Mouse (Mus musculus) liver, embryonic 14.5 days (tissue): ENCODE measurements at regions not wholly inside any gene's neighbourhood (a gene's known extent, or its start where the extent isn't known, plus 50 kb on each side); places are given as distances from the start of the nearest gene placed in this dataset.

Source experiments
- ATAC-seq: fragments of 200-750 bp; cut with Nextera tagmentation; 2 replicates; pipeline ENCODE4 v1.8.0; 2017; ENCODE audit warnings: moderate number of reproducible peaks, mild to moderate bottlenecking, moderate library complexity; ENCODE audit not compliant: insufficient read depth
- DNase-seq, 3 experiments: peaks; one replicate each; pipeline ENCODE4 v3.0.0-alpha.2; 2012 to 2013; ENCODE audit warnings: low read depth in 3 of 3, low spot score in 3 of 3
- H3K27ac ChIP-seq: fragments of 300-500 bp; sonication (generic); 2 replicates; pipeline ENCODE4 v1.5.1; 2014; ENCODE audit warnings: moderate library complexity, mild to moderate bottlenecking, control low read depth, inconsistent platforms
- H3K27me3 ChIP-seq: fragments of 300-500 bp; sonication (generic); 2 replicates; pipeline ENCODE4 v1.6.1; 2014; ENCODE audit warnings: mild to moderate bottlenecking, low read length, moderate library complexity; ENCODE audit not compliant: control insufficient read depth, insufficient read depth
- H3K36me3 ChIP-seq: fragments of 300-500 bp; sonication (generic); replicated peaks from 2 replicates; pipeline ENCODE4 v1.6.1; 2014; ENCODE audit warnings: low read depth; ENCODE audit not compliant: control insufficient read depth, insufficient read depth
- H3K4me1 ChIP-seq, 2 experiments: fragments of 200-500 bp in 1 of 2; fragments of 300-500 bp in 1 of 2; sonication (generic) in 1 of 2; replicated peaks; 2 replicates each; pipeline ENCODE4 v1.6.1; 2012 to 2014; ENCODE audit warnings: antibody characterized with exemption in 1 of 2, inconsistent platforms in 1 of 2, low read length in 1 of 2; ENCODE audit not compliant: control insufficient read depth in 2 of 2, insufficient read depth in 2 of 2
- H3K4me2 ChIP-seq: fragments of 300-500 bp; sonication (generic); 2 replicates; pipeline ENCODE4 v1.6.1; 2014; ENCODE audit warnings: low read depth, mild to moderate bottlenecking, control low read depth, moderate library complexity
- H3K4me3 ChIP-seq, 2 experiments: fragments of 200-500 bp in 1 of 2; fragments of 300-500 bp in 1 of 2; sonication (generic) in 1 of 2; 2 replicates each; pipeline ENCODE4 v1.5.1; 2012 to 2014; ENCODE audit warnings: low read depth in 2 of 2, low read length in 2 of 2, mild to moderate bottlenecking in 2 of 2, control low read depth in 1 of 2, inconsistent platforms in 1 of 2, moderate library complexity in 1 of 2; ENCODE audit not compliant: insufficient read depth in 1 of 2
- H3K9ac ChIP-seq: fragments of 300-500 bp; sonication (generic); replicated peaks from 2 replicates; pipeline ENCODE4 v1.6.1; 2014; ENCODE audit warnings: mild to moderate bottlenecking, control low read depth, moderate library complexity
- H3K9me3 ChIP-seq: fragments of 300-500 bp; sonication (generic); 2 replicates; pipeline ENCODE4 v1.6.1; 2016; ENCODE audit warnings: low read length, mixed read lengths; ENCODE audit not compliant: control insufficient read depth
- CTCF ChIP-seq: IDR thresholded peaks from 2 replicates; pipeline ENCODE4 v1.5.1; 2016; ENCODE audit warnings: antibody characterized with exemption, low read depth, control low read depth
- EP300 ChIP-seq: IDR thresholded peaks from 2 replicates; pipeline ENCODE4 v1.6.1; 2016; ENCODE audit warnings: antibody characterized with exemption, low read depth
- WGBS: fragments of 180-500 bp; shearing (Covaris S2); extraction: QIAGEN DNeasy Blood & Tissue Kit; methylation state at CpG from one replicate; pipeline ENCODE4 v1.1.7; 2014; ENCODE audit not compliant: insufficient replicate concordance; 5-methylcytosine and 5-hydroxymethylcytosine counted together

DNA sequence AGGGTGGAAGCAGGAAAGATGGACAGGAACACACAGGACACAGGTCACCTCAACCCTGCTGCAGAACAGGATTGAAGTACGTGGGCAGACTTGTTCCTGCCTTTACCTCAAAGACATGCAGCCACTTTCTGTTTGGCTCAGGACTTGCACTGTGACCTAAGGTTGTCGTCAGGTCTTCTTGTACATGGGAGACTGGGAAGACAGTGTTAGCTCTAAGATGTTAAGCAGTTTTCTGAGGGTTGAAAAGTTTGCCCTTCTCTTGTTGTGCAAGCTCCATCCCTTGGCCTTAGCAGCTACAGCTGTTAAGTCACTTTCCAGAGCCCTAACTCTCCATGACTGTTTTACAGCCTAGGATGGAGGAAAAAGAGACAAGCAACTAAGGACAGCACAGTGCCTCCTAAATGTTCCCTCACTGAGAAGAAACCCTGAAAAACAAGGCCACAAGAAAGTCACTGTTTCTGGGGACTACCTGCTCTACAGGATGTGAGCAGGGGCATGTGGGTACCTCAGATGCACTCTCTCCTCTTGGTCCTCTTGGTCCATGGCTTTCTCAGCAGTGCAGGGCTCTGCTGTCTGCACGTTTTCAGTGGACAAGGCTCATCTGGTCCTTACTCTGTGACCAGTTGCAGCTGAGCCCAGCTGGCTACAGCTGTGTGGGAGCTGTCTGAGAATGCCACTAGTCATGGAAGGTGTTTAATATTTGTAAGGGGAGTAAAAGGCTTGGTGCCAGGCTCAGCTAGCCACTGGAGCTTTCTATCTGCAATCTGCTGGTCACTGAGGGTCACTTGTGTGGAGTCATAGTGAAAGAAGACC, 122.1 kb upstream of the Gm5148 start:
- ATAC-seq (no peak), DNase-seq (no peak)
- no peak overlapping the region for H3K27ac ChIP-seq

DNA sequence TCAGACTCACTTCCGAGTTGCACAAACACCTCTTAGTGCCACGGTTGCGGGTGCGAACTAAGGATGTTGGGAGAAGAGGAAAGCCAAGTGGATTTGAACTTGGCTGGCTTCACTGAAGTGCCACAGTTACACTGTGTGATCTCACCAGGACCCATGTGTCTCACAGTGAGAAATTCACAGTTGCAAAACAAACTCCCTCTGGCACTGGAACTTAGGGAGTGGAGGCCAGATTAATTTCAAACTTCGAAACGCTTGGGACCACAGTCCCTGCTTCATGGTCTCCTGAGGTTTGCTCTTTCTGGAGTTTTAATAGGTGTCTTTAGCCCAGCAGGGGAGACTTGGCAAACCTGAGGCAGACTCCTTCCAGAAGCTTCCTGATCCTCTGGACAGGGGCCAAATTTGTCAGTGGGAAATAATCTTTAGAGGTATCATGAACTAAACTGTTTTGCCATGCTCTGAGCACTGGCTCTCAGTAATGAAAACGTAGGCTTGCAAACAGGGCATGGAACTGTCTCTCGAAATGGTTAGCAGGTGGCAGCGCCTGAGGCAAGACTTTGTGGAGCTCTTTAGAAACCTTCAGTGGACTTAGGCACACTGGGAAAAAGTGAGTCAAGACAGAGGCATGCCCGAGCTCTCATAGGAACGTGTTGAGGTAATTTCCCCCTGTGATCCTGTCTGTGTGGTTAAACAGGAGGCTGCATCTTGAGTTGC, 121.2 kb upstream of the Gm5148 start:
- no peak for TF ChIP-seq CTCF
- TF ChIP-seq EP300, result no peak
- no peak overlapping the region for H3K9ac ChIP-seq
- H3K4me1 ChIP-seq, result no peaks in the 10 kb centered on the region
- H3K4me3 ChIP-seq, result no peak overlapping the region
- no peaks in the 10 kb centered on the region for H3K36me3 ChIP-seq
- H3K27ac ChIP-seq, result no peak overlapping the region
- H3K4me2 ChIP-seq, result no peak overlapping the region
- 65% methylated on average over 11 of the region's 11 CpGs for WGBS
- H3K9me3 ChIP-seq, result no peaks in the 10 kb centered on the region
- no peak for ATAC-seq
- H3K27me3 ChIP-seq, result no peaks in the 10 kb centered on the region
- no peak for DNase-seq

More for the DNA sequence above, 122.1 kb upstream of the Gm5148 start:
- no peaks in the 10 kb centered on the region for H3K36me3 ChIP-seq
- H3K9ac ChIP-seq, result no peak overlapping the region
- WGBS, result 40% methylated on average over 3 of the region's 3 CpGs
- no peak overlapping the region for H3K4me3 ChIP-seq
- H3K4me2 ChIP-seq, result no peak overlapping the region
- H3K4me1 ChIP-seq, result no peaks in the 10 kb centered on the region
- no peaks in the 10 kb centered on the region for H3K27me3 ChIP-seq
- TF ChIP-seq CTCF (no peak), EP300 (no peak)
- no peaks in the 10 kb centered on the region for H3K9me3 ChIP-seq

DNA sequence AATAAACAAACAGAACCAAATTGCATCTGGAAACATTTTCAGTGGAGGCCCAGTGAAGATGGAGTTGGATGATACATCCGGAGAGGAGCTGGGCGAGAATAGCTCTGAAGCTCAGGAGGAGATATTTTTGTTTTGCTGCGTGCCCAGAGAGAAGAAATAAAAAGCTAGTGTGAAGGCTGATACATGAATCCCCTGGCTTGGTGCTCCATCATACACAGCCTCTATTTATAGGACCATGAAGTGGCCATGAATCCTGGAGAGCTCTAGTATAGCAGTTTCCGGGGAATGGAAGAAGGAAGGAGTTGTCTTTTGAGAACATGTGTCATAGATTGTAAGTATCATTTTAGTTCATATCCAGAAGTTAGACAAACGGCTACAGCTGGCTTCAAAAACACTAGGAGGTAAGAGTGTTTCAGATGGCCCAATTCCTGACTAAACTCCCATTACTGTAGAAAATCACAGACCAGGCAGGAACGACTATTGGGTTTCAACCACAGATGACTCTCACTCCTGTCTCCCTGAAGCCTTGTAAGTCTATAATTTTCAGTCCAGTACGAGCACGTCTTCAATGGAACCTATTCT, 120.5 kb upstream of the Gm5148 start:
- H3K27ac ChIP-seq, result no peak overlapping the region
- DNase-seq (no peak), ATAC-seq (no peak)
- no peak overlapping the region for H3K4me2 ChIP-seq
- H3K36me3 ChIP-seq, result no peaks in the 10 kb centered on the region
- no peak overlapping the region for H3K9ac ChIP-seq
- TF ChIP-seq EP300, result no peak
- 61% methylated on average over 8 of the region's 8 CpGs for WGBS
- no peaks in the 10 kb centered on the region for H3K4me1 ChIP-seq
- H3K4me3 ChIP-seq, result no peak overlapping the region
- H3K9me3 ChIP-seq, result no peaks in the 10 kb centered on the region
- H3K27me3 ChIP-seq, result no peaks in the 10 kb centered on the region

DNA sequence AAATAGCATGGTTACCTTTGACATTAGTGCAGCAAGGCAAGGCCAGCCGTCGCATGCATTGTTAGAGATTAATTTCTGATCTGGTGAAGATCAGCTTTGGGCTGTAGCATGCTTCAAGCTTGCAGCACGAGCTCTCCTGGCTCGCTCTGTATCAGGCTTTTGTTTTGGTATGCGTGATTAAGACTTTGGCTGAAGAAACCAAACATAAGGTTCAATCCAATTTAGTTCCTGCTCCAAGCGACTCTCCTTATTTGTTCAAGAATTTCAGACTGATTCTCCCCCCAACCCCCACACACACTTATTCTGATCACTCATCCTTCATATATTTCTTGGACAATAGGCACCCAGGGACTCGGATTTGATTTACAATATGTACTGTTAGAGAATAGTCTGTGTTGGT, 118.0 kb upstream of the Gm5148 start:
- Histone ChIP-seq H3K9me3 (no peaks in the 10 kb centered on the region), H3K27me3 (no peaks in the 10 kb centered on the region), H3K4me1 (no peaks in the 10 kb centered on the region), H3K9ac (no peak overlapping the region), H3K4me2 (no peak overlapping the region), H3K4me3 (no peak overlapping the region), H3K36me3 (no peaks in the 10 kb centered on the region), H3K27ac (no peak overlapping the region)
- WGBS, result 62% methylated on average over 7 of the region's 7 CpGs
- no peak for TF ChIP-seq EP300
- no peak for TF ChIP-seq CTCF
- ATAC-seq (no peak), DNase-seq (no peak)

DNA sequence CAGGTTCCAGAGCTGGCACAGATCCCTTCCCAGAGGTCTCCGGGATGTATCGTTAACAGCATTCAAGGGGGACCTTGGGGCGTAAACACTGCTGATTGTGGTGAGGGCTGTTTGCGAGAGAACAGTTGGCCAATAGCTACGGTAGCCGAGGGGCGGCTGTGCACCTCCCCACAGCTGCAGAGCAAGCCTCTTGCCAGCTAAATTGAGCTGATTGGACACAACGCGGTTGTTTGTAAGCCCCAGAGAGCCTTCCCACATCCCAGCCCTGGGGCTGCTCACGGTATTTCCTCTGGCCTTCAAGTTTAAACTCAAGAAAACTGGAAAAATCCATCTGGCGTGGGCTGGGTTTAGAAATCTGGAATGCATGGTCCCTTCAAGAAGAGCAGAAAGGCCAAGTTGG, 114.6 kb upstream of the Gm5148 start:
- ATAC-seq (no peak), DNase-seq (no peak)
- no peaks in the 10 kb centered on the region for H3K9me3 ChIP-seq
- TF ChIP-seq EP300 (no peak), CTCF (no peak)
- 76% methylated on average over 11 of the region's 11 CpGs for WGBS
- no peak overlapping the region for H3K4me2 ChIP-seq
- H3K27ac ChIP-seq, result no peak overlapping the region
- no peaks in the 10 kb centered on the region for H3K27me3 ChIP-seq
- H3K36me3 ChIP-seq, result no peaks in the 10 kb centered on the region
- no peak overlapping the region for H3K4me3 ChIP-seq
- no peaks in the 10 kb centered on the region for H3K4me1 ChIP-seq
- H3K9ac ChIP-seq, result no peak overlapping the region
